Mouse (Mus musculus) spleen, adult 12 weeks (tissue): ENCODE data around the gene Rsf1.

Experiments used
- DNase-seq: peaks from one replicate; pipeline ENCODE4 v3.0.0; 2022; ENCODE audit warnings: low spot score

Gene Rsf1

DNA sequence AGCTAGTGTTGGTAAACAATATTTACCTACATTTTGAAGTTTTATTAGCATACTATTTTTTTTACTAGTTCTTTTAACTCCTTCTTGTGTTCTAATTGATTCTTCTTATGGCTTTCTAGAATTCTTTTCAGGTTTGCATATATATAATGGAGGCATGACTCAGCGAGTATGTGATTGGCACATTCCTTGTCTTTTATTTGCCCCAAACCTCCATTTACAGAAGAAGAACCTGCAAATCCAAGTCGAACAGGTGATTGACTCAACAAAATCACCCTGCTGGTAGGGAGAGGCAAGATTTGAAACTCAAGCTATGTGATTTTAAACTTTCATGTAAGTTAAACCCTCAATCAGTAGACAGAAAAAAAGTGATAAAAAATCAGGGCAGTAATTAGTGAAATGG is 51.6 kb downstream of the Rsf1 start:
- no peak for DNase-seq

DNA sequence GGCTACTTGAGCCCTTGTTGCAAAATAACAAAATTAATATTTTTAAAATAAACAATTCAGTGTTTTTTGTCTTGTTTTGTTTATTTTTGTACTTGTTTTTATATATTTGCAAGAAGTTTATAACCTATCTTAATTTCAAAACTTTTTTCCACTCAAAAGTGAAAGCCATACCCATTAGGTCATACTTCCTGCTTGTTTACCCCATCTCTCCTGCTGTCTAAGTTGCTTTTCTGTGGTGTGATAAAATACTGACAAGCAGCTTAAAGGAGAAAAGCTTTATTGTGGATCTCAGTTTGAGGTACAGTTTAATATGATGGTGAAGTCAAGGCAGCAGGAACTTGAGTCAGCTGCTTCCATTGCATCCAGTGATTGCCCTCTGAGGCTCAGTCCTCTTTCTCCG is 53.2 kb downstream of the Rsf1 start:
- no peak for DNase-seq

DNA sequence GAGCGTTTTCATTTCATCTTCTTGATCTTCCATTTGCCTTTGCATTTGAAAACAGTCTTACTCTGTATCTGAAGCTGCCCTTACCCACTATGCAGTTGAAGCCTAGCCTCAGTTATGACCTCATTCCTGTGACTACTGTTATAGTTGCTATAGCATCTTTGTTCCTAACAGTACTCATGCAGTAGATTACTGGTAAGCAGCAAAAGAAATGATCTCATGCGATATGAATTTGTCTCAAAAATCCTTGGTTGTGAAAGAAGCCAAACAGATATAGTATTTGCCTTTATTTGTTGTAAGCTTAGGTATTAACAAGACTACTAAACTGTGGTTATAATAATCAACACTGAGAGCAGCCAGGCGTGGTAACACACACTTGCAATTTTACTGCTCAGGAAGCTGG is 65.4 kb downstream of the Rsf1 start:
- no peak for DNase-seq

DNA sequence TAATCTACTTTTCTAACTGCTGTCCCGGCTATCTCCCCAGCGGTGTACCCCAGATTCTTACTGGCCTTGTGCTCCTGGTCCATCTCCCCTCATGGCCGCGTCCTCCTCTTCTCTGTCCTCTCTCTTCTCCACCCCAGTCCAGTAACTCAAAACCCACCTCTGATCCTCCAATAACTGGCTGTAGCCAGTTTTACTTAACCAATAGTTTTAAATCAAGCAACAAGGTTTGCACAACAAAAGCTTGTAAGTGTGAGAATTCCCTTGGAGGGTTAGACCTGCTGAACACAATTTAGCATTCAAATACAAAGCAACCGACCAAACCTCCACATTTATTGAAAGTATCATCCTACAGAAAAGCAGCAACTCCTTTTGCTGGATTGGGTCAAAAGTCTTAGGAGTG is 68.0 kb downstream of the Rsf1 start:
- DNase-seq, result no peak

DNA sequence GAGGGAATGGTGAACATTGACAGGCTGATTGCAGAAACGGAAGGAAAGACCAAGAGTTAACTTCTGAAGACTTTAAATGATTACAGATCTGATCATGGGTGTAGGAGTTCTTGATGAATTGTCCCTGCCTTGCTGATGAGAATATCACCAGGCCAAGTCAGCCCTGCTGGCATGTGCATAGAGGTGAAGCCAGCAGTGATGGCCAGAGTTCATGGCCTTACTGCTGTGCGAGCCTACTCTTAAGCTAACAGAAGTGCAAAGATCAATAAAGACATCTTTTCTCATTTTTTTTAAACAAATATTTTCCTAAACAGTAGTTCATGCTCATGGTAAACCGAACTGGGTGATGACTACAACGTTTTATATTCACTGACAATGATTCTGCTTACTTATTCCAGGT is 71.0 kb downstream of the Rsf1 start:
- no peak for DNase-seq

DNA sequence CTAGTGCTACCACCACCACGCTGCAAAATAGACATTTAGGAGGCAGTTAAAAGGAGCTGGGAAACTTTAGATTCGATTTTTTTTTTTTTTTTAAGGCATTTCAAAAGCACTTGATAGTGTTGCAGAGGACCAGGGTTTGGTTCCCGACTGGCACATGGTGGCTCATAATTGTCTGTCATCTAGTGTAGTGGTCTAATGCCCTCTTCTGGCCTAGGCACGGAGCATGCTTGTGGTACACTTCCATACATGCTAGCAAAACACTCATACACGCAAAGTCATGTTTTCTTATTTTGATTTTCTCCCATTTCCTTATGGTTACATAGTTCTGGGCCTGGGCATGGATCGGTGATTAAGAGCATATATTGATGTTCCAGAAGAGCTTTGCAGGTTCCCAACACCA is 76.5 kb downstream of the Rsf1 start:
- DNase-seq, result no peak

DNA sequence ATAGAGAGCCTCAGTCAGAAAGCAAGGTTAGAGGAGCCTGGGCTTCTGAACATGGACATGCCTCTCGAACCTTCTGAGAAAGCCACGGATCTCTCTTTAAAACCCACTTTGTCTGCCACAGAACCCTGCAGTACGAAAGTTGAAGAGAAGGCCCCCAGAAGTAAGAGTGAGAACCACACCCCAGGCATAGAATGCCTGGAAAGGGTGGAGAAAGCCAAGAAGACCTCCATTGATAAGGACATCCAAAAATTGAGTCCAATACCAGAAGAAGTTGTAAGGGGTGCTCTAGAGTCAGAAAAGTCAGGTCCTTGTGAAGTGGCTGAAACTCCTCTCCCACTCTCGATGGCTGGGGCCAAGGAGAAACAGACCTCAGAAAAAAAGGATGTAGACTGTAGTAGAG is 81.9 kb downstream of the Rsf1 start:
- DNase-seq, result no peak

DNA sequence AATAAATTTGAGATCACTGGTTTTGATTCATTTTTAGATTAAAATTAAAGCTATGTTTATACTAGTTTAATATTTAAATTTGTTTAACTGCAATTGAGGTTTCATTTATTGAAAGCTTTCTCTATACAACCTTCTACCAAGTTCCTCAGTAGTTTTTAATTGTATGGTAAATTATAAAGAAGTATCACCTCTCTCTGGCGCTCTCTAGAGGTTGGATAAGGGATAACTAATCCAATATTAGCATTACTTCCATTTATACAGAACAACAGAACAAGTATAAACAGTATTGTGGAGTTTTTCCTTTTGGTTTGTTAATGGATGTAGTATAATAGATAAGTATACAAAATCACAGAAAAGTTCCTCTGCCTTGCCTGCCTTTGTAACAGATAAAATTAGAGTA is 99.5 kb downstream of the Rsf1 start:
- DNase-seq, result no peak

DNA sequence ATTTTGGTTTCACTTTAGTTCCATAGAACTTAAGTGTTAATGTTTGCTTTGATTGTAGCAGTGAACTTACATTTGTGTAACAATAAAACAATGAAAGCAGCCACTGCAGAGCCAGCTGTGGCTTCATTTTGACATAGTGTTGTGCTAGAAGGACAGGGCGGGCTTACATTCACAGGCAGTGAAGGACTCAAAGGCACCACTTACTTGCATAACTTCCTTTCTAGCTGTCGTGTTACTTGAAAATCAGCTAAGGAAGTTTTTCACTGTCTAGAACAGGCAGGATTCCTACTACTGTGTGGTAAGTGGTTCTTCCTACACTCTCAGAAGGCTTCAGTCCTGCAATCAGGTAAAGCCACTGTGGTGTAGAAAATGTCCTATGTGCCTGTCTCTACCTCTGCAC is 108.1 kb downstream of the Rsf1 start:
- DNase-seq, result no peak

DNA sequence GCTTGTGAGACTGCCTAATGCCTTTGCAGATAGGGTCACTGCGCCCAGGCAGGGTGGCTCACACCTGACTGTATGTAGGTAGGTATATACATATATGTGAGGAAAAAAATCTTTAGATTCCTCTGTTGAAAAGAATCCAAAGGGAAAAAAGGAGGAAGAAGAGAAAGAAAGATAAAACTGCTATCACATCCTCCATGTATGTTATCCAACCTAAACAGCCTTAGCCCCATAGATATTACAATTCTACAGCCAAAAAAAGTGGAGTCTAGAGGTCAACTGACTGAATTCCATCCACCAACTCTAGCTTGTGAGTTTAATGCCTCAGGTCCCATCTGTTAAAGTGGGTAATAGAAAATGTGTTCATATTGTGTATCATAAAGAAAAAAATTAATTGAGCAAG is 115.8 kb downstream of the Rsf1 start:
- no peak for DNase-seq

DNA sequence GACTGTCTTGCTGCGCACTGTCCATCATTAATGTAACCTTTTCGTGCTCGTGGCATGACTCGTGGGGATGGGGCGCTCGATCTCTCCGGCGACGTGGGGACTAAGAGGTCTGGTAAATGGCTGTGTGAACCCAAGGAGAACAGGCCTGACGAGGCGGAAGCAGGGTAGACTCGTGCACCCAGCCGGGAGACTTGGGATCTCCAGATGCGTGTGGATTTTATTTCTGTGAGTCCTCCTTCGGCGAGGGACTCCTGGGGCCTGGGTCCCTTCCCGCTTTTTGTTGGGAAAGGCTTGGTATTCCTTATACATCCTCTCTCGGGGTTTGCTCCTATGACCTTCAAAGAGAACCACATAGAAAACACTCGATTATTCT is 116.4 kb downstream of the Rsf1 start:
- DNase-seq, result no peak

DNA sequence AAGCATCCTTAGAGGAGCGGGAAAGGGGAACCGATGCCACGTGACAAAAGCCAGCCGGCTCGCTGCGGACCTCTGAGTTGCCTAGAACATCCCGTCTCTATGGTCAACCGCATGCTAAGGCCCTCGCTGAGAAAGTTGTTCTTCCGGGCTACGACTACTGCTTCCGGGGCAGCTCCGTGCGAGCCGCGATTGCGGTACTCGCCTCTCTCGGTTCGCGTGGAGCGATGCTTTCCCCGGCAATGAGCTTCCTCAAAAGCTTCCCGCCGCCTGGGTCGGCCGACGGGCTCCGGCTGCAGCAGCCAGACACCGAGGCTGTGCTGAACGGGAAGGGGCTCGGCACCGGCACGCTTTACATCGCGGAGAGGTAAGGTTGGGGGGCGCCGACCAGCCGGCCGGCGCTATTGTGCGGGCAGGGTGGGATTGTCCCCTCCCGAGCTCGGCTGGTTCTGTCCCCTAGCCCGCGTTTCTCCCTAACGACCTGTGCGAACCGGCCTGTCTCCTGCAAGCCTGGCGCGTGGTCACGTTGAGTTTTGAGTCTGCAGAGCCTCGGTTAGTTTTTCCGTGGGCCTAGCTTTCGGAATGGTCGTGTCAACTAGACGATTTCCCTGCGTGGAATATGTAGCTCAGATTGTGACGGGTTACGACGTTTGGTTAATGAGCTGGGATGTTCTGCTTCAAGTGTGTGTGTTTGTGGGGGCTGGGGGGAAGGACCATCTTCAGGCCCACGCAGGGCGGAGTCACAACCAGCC is 117.0 kb downstream of the Rsf1 start, which contains the start of gene Clns1a:
Gene Clns1a (plus strand): TSS at position 129 of the 749 bp plus-strand sequence.
- peak; percentile 71 for DNase-seq

DNA sequence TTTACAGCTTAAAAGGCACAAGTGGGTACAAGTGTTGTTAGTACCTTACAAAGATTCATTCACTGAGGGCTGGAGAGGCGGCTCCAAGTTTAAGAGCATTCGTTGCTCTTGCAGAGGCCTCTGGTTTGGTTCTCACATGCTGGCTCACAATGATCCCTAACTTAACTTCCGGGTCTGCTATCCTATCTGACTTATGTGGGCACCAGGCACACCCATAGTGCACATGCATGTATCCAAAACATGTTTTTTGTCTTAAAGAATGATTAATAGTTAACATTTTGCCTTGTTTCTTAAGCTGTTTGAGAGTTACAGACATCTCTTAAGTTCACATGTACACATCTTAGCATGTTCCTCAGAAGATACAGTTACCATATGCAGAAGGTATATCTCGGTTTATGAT is 120.5 kb downstream of the Rsf1 start:
- DNase-seq, result no peak

DNA sequence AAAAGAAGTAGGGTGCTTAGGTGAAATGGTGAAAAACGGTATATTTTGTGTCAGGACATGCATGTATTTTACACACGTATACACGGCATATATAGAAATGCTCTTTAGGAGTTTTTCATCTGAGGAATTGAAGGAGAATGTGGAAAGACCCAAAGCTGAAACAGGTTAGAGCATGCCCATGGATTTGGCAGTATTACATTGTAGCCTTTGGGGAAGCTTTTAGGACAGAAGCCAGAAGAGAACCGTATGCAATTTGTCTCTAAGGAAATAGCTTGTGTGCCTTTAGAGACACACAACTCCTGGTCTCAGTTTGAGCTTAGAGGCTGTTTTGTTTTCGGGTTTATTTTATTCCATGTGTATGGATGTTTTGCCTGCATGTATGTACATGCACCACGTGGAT is 121.4 kb downstream of the Rsf1 start:
- DNase-seq, result no peak

DNA sequence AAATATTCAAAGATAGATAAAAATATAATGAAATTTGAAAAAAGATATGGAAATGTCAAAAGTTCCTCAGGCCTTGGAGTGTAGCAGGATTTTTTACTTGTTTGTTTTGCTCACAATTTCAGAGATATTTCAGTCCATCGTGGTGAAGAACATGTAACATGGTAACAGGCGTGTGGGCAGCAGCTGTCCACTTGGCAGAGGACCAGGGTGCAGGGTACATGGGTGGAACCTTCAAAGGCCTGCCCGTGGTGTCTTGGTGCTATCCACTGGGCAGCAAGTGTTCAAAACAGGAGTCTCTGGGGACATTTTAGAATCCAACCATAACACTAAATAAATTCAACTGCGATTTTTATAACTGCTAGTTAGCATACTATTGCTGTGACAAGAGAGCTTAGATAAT is 127.4 kb downstream of the Rsf1 start:
- no peak for DNase-seq

DNA sequence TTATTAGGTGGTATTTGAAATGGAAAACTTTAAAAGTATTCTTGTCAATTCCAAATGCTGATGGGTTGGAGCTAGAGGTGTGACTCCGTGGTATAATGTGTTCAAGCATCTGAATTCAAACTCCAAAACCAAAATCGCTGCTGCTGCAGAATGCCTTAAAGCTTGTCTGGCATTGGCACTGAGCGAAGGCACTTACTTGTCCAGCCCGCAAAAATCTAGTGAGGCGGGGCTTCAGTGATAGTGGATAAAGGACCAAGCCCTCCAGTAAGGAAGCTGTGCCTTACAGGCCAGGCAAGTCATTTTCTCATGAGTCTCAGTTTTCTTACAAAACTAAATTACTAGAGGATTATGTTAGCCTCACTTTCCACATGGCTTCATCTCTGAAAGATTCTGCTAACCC is 128.1 kb downstream of the Rsf1 start:
- no peak for DNase-seq

DNA sequence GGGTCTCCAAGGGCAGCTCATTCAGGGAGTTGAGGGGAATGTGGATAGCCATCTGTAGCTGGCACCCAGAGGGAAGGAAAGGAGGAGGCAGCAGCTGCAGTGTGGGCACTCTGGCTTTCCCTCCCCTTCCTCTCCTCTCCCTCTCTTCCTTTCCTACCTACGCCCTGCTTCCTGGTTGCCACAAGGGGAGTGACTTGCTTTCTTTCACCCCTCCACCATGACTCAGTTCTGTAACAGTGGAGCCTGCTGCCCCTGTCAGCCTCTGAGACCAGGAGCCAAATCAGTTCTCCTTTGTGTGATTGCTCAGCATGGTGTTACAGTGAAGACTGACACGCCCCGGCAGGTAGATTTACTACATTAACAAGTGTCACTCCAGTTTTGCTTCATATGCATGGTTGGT is 129.5 kb downstream of the Rsf1 start:
- DNase-seq, result no peak

DNA sequence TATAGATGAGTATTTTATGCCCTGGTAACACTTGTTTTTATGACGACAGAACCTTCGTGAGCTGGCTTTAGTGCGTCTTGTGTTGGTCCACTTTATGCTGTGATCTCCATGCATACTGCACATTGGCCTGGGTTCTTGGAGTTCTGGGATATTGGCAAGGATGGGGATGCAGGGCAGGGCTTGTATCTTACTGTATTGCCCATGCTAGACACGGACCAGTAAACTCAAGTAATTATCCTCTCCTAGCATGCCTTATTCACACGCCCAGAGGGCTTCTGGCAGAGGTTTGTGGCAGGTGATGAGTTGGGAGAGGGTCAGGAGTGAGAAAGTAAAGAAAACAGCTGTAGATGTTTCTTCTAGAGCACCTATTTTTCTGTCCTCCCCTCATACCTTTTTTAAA is 135.0 kb downstream of the Rsf1 start:
- no peak for DNase-seq

DNA sequence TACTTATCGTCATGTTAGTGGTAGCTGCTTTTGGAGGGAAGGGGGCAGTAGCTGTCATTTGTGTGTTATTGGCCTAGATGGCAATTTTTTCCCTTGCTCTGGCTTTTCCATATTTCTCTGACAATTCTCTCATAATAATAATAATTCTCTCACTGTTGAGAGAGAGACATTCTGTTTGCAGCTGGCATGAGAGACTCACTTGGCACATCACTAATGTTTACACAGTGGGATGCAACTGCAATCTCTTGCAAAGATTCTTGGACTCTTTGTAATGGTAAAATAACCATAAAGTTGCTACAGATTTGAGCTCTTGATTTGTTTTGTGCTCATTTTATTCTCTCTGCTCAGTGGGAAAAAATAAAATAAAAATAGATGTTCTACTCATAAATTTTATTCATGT is 137.6 kb downstream of the Rsf1 start:
- DNase-seq, result no peak

DNA sequence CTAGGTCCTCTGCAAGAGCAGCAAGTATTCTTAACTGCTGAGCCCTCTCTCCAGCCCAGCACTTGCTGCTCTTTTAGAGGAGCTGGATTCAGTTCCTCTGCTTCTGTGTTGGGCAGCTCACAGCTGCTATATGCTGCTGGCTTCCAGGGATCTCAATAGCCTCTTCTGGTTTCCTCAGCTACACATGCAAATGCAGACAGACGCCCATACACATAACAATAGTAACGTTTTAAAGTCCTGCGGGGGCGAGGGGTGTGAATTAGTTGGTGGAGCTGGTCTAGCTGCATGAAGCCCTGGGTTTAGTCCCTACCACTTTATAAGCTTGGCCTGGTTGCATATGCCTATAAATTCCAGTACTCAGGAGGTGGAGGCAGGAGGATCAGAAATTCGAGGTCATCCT is 139.4 kb downstream of the Rsf1 start:
- DNase-seq, result no peak

DNA sequence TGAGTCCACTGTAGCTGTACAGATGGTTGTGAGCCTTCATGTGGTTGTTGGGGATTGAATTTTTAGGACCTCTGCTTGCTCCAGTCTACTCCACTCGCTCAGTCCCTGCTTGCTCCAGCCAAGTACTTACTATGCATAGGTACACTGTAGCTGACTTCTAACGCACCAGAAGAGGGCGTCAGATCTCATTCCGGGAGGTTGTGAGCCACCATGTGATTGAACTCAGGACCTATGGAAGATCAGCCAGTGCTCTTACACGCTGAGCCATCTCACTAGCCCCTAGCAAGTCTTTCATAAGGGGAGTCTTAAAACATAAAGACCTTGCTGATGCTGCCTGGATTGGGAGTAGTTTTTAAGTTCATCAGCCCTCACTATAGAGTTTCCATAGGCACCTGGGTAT is 140.4 kb downstream of the Rsf1 start:
- DNase-seq, result no peak

DNA sequence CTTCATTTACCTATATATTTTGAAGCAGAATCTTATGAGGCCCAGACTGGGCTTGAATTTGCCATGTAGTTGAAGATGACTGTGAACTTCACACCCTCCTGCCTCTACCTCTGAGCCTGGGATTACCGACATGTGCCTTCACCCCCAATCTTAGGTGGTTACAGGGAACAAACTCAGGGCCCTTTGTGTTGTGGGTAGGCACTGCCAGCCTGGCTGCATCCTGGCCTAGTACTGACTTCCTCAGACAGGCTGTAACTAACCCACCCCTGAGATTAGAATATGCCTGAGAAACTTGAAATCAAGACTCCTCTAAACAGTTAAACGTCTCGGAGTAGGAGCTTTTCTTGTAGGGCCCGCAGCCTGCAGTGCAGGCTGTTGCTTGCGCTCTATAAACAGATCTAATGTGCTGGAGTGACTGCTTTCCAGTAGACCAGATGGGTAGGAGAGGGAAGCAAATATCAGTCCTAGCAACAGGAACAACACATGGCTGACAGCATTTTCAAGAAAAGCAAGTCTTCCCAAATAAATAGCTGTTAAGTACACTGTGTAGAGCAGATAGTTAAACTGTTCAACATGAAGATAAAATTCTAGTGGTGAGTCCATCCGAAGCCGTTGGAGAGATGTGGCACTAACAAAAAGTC is 142.7 kb downstream of the Rsf1 start:
- no peak for DNase-seq

DNA sequence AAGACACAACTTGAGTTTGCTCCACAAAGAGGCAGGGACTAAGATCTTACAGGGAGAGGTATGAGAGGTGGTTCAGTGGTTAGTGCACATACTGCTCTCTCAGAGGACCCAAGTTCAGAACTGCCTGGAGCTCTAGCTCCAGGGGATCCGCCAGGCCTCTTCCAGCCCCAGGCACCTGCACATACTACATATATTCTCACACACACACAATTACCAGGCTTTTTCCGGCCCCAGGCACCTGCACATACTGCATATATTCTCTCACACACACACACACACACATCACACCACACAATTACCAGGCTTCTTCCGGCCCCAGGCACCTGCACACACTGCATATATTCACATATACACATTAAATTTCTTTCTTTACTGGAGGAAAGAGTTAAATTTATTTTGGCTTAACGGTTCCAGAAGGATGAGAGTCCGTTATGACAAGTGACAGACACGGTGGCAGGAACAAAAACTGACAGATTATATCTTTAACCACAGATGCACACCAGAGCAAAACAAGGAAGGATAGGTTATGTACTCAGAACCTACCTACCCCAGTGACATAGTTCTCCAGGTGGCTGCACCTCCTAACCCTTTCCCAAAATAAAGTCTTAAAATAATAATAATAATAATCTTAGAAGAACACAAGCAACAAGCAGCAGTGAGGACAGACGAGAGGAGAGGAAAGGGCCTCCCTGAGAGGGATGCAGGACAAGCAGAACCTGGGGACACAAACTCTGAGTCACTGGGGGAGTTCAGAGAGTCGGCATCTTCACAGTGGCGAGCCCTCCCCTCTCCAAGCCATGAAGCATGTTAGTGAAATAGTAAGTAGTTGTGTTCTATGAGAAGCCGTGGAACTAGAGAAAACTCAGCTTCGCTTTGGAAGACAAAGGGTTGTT is 144.2 kb downstream of the Rsf1 start:
- no peak for DNase-seq
